Mouse (Mus musculus) liver, embryonic 14.5 days (tissue): ENCODE measurements at regions not wholly inside any gene's neighbourhood (a gene's known extent, or its start where the extent isn't known, plus 50 kb on each side); places are given as distances from the start of the nearest gene placed in this dataset.
A peak's percentile ranks its signal among the peaks of the same experiment; 100 is the strongest.

Source experiments
- CTCF ChIP-seq: IDR thresholded peaks from 2 replicates; pipeline ENCODE4 v1.5.1; 2016; ENCODE audit warnings: antibody characterized with exemption, low read depth, control low read depth
- EP300 ChIP-seq: IDR thresholded peaks from 2 replicates; pipeline ENCODE4 v1.6.1; 2016; ENCODE audit warnings: antibody characterized with exemption, low read depth

- peak; percentile 45 for TF ChIP-seq CTCF
- no peak for TF ChIP-seq EP300
These were observed 433.0 kb upstream of the Castor2 start for GRCm38 (mm10) chr5:133666473-133666872.
